Mouse (Mus musculus): ENCODE results near the gene Numbl.

The Numbl gene

GRCm38 (mm10) chr7:27251946-27252345 lies 6.3 kb upstream of the Numbl start:
- DNase-seq (ENCODE audit: low read depth, low spot score) = no peak

GRCm38 (mm10) chr7:27255721-27256120 lies 2.5 kb upstream of the Numbl start:
- DNase-seq (ENCODE audit: low read depth, low spot score) = no peak

DNA sequence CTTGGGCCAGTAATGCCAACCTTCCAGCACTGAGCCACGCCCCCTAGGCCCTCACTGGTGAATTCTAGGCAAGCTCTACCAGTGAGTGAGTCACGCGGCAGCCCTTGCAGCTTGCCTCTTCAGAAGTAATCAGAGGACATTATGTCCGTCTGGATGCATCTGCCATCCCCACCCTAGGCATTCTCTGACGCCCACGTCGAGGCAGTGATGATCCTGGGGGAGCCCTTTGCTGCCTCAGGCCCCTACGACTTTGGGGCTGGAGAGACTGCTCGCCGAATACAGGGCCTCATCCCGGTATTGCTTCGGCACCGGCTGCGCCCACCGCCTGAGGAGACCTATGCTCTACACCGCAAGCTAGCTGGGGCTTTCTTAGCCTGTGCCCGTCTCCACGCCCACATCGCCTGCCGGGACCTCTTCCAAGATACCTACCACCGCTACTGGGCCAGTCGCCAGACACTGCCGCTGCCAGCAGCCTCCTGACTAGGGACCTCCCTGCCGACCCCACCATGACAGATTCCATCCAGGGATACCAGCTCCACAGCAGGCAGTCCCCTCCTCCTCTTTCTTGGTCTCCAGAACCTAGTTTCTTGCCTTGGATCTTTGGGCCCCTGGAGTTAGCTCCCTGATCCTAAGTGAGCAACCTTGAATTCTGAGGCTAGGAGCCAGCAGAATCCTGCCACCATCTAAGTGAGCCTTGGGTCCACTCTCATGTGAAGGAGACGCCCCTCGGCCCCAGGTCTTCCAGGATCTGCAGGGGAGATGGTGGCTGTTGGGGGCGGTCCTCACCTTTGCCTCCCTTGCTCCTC lies 984 bp upstream of the Numbl start:
- DNase-seq (ENCODE audit: low read depth, low spot score) = no peak

- DNase-seq (ENCODE audit: low read depth, low spot score) = no peak
Measured at GRCm38 (mm10) chr7:27257852-27258204, 405 bp upstream of the Numbl start.

GRCm38 (mm10) chr7:27259271-27259721 lies 1.1 kb downstream of the Numbl start:
- no peak for DNase-seq (ENCODE audit: low read depth, low spot score)

DNA sequence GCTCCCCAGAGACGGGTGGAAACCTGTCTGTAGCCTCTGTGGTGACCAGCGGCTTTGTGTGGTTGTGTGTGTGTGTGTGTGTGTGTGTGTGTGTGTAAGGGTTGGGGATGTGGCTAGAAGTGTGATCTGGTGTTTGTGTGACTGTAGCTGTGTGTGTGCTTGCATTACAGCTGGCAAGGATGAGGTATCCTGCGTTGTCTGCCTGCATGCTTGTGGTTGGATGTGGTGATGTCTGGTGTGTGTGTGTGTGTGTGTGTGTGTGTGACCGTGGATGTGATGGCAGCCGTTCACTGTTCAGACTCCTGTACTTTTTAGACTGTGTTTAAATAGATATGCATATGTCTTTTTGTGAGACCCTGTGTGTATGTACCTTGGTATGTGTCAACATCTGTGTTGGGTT lies 1.5 kb downstream of the Numbl start:
- no peak for DNase-seq (ENCODE audit: low read depth, low spot score)

DNA sequence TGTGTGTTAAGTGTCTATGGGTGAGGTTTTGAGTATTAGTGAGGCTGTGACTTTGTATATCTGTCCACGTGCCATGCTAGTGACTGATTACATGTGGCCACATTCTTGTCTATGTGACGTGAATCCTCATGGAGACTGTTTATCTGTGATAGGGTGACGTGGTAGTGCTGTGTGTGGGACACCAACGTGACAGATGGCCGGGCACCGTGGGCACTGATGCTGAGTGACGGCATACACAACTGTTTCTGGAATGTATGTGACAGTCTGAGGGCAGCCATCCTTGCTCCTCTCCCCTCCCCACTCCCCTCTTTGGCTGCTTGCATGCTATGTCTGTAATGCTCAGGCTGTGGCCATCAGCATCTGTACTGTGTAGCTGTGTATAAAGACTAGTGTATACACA lies 2.6 kb downstream of the Numbl start:
- DNase-seq (ENCODE audit: low read depth, low spot score) = no peak

GRCm38 (mm10) chr7:27261888-27262287 lies 3.7 kb downstream of the Numbl start:
- DNase-seq (ENCODE audit: low read depth, low spot score) = no peak

- DNase-seq (ENCODE audit: low read depth, low spot score) = no peak
Measured at GRCm38 (mm10) chr7:27264761-27265160, 6.5 kb downstream of the Numbl start.

GRCm38 (mm10) chr7:27266515-27267128 lies 8.4 kb downstream of the Numbl start:
- DNase-seq (ENCODE audit: low read depth, low spot score) = no peak

- no peak for DNase-seq (ENCODE audit: low read depth, low spot score)
Measured at GRCm38 (mm10) chr7:27271423-27271822, 13.2 kb downstream of the Numbl start.

DNA sequence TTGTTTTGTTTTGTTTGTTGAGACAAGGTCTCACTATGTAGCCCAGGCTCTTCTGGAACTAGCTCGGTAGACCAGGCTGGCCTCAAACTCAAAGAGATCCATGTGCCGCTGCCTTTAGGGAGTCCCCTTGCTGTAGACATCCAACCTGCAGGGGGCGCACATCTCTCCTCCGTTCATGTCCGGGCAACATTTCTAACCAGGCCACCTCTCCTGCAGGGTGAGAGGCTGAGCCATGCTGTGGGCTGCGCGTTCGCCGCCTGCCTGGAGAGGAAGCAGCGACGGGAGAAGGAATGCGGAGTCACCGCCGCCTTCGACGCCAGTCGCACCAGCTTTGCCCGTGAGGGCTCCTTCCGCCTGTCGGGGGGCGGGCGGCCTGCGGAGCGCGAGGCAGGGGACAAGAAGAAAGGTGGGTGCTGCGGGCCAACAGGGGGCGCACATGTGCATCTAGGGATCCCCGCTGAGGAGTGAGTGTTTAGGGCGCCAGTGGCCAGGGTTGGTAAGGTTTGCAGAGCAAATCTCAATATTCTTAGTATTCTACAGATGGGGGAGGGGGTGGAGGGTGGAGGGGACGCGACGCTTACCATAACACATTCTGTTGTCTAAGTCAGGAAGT lies 15.6 kb downstream of the Numbl start:
- no peak for DNase-seq (ENCODE audit: low read depth, low spot score)

- DNase-seq (ENCODE audit: low read depth, low spot score) = no peak
Measured at GRCm38 (mm10) chr7:27274916-27275315, 16.7 kb downstream of the Numbl start.

- no peak for DNase-seq (ENCODE audit: low read depth, low spot score)
Measured at GRCm38 (mm10) chr7:27276021-27276420, 17.8 kb downstream of the Numbl start.

DNA sequence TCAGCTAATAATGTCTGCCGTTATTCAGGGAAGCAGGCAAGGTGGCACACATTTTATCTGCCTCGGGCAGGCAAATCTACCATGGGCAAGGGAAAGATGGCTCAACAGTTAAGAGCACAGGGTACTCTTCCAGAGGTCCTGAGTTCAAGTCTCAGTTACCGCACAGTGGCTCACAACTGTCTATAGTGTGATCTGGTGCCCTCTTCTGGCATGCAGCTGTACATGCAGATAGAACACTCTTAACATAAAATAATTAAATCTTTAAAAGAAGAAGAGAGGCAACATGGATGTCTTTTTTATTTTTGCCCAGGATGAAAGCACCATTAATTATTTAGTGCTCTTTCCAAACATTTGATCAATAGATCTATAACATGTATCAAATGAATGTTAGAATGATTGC lies 19.0 kb downstream of the Numbl start:
- DNase-seq (ENCODE audit: low read depth, low spot score) = no peak

GRCm38 (mm10) chr7:27281717-27282116 lies 23.5 kb downstream of the Numbl start:
- DNase-seq (ENCODE audit: low read depth, low spot score) = no peak

DNA sequence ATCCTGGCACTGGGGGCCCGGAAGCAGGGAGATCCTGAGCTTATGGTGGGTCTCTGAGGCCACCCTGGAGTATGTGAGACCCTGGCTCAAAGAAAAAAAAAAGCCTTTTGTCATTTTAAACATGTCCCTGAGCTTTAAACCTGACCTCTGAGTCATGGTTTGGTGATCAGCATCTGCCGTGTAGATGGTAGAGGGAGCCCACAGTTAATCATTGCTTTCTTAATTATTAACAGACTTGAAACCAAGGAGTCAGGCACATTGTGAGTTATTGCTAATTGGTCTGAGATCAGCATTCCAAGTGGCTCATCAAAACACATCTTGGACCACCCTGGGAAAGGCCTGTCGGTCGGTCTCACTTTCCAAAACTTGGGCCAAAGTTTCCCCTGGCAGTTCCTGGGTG lies 24.0 kb downstream of the Numbl start:
- no peak for DNase-seq (ENCODE audit: low read depth, low spot score)

GRCm38 (mm10) chr7:27284865-27285697 lies 26.8 kb downstream of the Numbl start:
- peak; percentile 17 for DNase-seq (ENCODE audit: low read depth, low spot score)

GRCm38 (mm10) chr7:27285698-27286066 lies 27.4 kb downstream of the Numbl start:
- peak; percentile 64 for DNase-seq (ENCODE audit: low read depth, low spot score)

- no peak for DNase-seq (ENCODE audit: low read depth, low spot score)
Measured at GRCm38 (mm10) chr7:27288732-27289131, 30.5 kb downstream of the Numbl start.

DNA sequence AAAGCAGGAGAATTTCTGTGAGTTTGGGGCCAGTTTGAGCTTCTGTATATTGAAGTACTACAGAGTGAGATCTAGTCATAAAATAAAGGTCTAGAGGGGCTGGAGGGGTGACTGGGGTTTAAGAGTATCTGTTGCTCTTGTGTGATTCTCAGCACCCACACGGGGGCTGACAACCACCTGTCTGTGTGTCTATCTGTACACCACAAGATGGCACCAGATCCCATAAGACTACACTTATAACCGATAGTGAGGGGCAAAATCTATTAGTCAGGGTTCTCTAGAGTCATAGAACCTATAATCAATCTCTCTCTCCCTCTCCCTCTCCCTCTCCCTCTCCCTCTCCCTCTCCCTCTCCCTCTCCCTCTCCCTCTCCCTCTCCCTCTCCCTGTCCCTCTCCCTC lies 32.3 kb downstream of the Numbl start:
- DNase-seq (ENCODE audit: low read depth, low spot score) = no peak
